Mouse (Mus musculus) embryonic fibroblast, embryonic 13.5 days (primary cell): ENCODE measurements around the gene Gm20604.

ENCODE experiments used
- CTCF ChIP-seq: IDR thresholded peaks from 2 replicates; pipeline ENCODE4 v1.5.1; 2011; ENCODE audit warnings: mild to moderate bottlenecking, control low read depth, low read length, moderate library complexity, borderline replicate concordance; ENCODE audit not compliant: insufficient read depth
- POLR2A ChIP-seq: IDR thresholded peaks from 2 replicates; pipeline ENCODE4 v1.6.1; 2011; ENCODE audit warnings: low read depth, mild to moderate bottlenecking, control low read depth, low read length, moderate library complexity

GRCm38 (mm10) chr12:102776035-102776434, 17.6 kb upstream of the Gm20604 start:
- no peak for TF ChIP-seq CTCF
- TF ChIP-seq POLR2A, result no peak
